Mouse (Mus musculus) WW6 (cell line): ENCODE measurements around the gene Gm2056.
"Not testable (repeated sequence)": the region's sequence is repeated elsewhere in the genome, so short reads cannot be mapped to it uniquely, and the experiment has no call there.

Source experiments
- DNase-seq: peaks from one replicate; pipeline ENCODE4 v3.0.0-alpha.2; 2013; ENCODE audit warnings: low read depth, low spot score

Gene Gm2056

DNA sequence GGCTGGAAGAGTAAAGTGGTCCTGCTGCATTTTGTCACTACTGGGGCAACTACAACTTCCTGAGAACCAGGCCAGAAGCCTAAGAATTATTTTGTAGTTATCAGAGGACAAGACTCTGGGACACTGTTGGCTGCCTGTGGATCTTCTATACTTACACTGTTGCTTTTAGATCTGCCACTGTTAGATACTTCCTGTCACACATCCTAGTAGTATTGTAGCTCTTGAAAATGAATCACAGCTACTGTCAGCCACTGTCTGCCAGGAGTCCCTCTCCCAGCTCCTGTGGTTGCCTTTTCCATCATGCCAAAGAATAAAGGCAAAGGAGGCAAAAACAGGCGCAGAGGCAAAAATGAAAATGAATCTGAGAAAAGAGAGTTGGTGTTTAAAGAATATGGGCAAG, at the start of gene Gm2056:
Gm2056 (plus strand) TSS at position 301 of the 400 bp plus-strand sequence.
- DNase-seq, result not testable (repeated sequence)

DNA sequence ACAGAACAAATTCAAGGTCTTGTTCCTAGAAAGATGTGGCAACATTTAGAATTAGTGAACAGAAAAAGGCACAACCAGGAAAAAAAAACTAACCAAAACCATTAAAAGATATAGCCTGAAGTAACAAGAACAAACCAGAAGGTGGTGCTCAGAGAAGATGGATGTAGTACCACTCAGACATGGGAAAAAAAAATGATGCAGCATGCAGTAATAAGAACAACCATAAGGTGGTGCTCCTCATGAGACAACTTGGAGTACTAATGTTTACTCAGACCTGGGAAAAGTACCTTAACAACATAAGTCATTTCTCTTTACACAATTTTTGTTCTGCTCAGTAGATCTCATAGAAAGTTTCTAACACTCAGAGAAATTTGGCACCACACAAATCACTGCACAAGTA, 42.8 kb upstream of the Gm2056 start:
- DNase-seq, result peak; percentile 9

DNA sequence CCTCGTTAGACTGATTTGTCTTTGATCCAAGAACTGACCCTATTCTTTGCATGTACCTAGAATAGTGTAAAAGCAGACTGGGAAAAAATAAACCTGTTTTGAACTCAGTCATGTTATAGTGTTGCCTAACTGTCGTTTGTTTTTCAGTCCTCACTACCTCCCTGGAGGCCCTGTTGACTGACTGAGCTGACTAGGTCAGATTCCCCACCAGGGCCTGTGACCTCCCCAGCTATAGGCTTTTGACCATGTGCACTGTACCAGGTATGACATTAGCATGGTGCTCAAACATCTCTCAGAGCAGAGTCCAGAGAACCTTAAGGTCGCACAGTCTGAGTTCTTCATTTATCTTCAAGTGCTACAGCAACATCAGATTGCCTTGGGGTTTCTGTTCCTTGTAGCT, 22.7 kb upstream of the Gm2056 start:
- DNase-seq, result not testable (repeated sequence)

DNA sequence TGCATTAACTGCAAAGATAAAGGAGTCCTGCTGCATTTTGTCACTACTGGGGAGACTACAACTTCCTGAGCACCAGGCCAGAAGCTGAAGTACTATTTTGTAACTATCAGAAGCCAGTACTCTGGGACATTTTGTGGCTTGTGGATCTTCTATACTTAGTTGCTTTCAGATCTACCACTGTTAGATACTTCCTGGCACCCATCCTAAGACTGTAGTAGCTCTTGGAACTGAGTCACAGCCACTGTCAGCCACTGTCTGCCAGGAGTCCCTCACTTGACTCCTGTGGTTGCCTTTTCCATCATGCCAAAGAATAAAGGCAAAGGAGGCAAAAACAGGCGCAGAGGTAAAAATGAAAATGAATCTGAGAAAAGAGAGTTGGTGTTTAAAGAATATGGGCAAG, 15.3 kb upstream of the Gm2056 start, which contains the start of gene Gm2075:
Gm2075 (plus strand) TSS at position 301 of the 400 bp plus-strand sequence.
- DNase-seq, result not testable (repeated sequence)

DNA sequence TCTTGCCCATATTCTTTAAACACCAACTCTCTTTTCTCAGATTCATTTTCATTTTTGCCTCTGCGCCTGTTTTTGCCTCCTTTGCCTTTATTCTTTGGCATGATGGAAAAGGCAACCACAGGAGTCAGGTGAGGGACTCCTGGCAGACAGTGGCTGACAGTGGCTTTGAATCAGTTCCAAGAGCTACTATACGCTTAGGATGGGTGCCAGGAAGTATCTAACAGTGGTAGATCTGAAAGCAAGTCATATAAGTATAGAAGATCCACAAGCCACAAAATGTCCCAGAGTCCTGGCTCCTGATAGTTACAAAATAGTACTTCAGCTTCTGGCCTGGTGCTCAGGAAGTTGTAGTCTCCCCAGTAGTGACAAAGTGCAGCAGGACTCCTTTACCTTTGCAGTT, 8.1 kb upstream of the Gm2056 start, which contains the start of gene Gm6803:
Gm6803 (minus strand) TSS at position 101 of the 400 bp plus-strand sequence.
- not testable (repeated sequence) for DNase-seq

DNA sequence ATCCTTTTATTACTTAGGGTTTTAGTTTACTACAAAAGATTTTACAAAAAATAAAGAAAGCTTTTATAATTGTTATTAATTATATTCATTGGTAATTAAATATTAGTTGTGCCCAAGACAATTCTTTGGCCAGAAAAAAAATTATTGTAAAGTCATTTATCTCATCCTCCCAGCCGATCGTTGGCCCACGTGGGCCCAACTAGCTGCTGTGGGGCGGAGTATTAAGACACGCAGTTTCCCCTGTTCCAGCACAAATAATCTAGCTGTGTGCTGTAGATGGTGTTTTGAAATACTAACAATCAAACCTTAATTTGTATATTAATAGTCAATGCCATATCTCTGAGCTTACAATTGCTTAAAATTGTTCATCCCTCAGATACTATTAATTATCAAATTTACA, 5.4 kb downstream of the Gm2056 start:
- not testable (repeated sequence) for DNase-seq

DNA sequence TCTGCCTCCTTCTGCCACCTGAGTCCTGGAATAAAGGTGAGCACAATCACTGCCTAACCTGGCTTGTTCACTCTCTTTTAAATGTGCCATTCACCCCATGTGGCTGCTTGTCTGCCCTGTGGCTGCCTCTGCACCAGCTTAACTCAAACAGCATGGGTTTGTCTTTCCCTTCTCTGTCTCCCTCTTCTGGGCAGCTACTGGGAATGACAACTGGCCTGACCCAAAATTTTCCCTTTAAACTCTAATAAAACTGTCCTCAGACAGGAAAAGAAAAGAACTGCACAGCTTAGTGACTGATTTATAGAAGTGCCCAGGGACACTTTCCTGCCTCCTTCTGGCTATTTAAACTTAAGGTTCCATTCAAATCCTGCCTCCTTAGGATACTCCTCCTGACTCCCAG, 12.3 kb downstream of the Gm2056 start:
- DNase-seq, result not testable (repeated sequence)

DNA sequence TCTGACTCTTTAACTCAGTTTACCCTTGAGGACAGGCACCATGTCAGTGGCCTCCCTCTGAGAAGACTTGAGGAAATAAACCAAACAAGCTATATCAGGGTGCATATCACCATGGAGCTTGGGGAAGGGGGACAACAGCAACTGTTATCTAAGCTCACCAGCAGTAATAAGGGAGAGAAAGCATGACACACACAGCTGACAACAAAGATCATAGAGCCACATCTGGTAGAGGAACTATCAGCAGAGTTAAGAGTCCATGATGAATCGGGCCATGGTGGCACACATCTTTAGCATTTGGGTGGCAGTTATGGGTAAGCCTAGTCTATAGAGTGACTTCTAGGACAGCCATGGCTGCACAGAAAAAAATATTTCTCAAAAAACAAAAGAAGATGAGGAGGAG, 12.9 kb downstream of the Gm2056 start:
- DNase-seq, result not testable (repeated sequence)

DNA sequence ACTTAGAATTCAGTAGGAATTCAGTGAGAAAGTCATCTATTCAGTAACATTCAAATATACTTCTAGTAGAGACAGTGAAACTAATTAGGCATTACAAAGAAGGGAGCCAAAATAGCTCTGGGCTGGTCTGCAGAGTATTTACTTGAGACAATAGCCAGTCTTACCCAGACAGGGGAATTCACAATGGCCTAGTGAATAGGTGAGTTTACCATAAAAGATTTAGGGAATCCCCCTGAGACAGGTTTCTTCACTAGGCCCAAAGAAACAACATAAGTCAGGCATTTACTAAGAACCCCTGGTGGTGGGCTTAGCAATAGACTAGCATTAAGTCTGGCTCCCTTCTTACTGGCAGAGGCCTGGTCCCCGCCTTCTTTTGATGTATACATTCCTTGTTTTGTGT, 18.4 kb downstream of the Gm2056 start:
- not testable (repeated sequence) for DNase-seq
